1 mouse cellular context compared by ENCODE assay signal in genomic region chr14:34548391-34549001, GRCm38 (mm10).
A peak's percentile ranks its signal among the peaks of the same experiment; 100 is the strongest.
TF ChIP-seq lines count a peak whose summit lies in the region.

No protein-coding gene starts in this region.

TF ChIP-seq in CH12.LX, 34 proteins besides CTCF, POLR2A, EP300 and RAD21:
- TF ChIP-seq MAX (IDR thresholded peaks at IDR 0.05; ENCODE audit: low read length) (peak; percentile 26; the same call in 1 of the 2 replicates), MAZ (IDR thresholded peaks at IDR 0.05; ENCODE audit: low read depth, low read length) (peak; percentile 52; the same call in 1 of the 2 replicates), ELF1 (IDR thresholded peaks at IDR 0.05; ENCODE audit: low read depth, low read length) (peak; percentile 38; the same call in 1 of the 2 replicates), TBP (conservative IDR thresholded peaks at IDR 0.05; ENCODE audit: low read depth, low read length) (no peak)
TF ChIP-seq in CH12.LX: peak in this region for 3.
